Comparison of ENCODE assay signal across 14 mouse cellular contexts in the genomic region with DNA sequence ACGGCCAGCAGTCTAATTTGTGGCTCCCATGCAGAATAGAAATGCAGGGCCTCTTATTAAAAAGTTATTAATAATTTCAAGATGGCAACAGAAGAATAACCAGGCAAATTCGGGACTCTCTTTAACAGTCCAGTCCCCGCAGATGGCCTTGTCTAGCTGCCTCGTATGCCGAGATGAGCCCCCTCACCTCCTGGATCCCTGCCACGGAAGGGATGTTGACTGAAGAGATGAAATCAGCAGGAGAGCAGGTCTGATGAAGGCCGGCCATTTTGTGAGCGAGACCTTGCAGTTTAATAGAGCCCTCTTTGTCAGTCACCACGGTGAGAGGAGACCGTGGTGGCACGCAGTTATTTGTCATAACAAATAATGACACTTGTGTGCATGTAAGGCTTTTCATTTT.
"Had no signal": no experiment of that assay in that cellular context is flagged by ENCODE, and none has a peak within 500 bp of the region (broad histone marks: within the 10 kb centered on the region; RNA-seq: fewer than 3 reads in every experiment).

No protein-coding gene starts in this region.

- DNase-seq: cerebellum, adult 9-10 months; cerebellum, adult 9-11 months; cerebellum, postnatal 25 days; cerebellum, postnatal 36 days; embryo, embryonic 11 days; forebrain, postnatal 0 days; gastrocnemius, adult 2 months; gastrocnemius, postnatal 10 days; gastrocnemius, postnatal 14 days; gastrocnemius, postnatal 25 days; gastrocnemius, postnatal 36 days; heart, adult 11 months; heart, adult 18-20 months; heart, adult 2 months had no signal
